Mouse (Mus musculus) embryonic fibroblast, embryonic 13.5 days (primary cell): ENCODE results near the gene Tifab.

Source experiments
- CTCF ChIP-seq: IDR thresholded peaks from 2 replicates; pipeline ENCODE4 v1.5.1; 2011; ENCODE audit warnings: mild to moderate bottlenecking, control low read depth, low read length, moderate library complexity, borderline replicate concordance; ENCODE audit not compliant: insufficient read depth
- POLR2A ChIP-seq: IDR thresholded peaks from 2 replicates; pipeline ENCODE4 v1.6.1; 2011; ENCODE audit warnings: low read depth, mild to moderate bottlenecking, control low read depth, low read length, moderate library complexity

DNA sequence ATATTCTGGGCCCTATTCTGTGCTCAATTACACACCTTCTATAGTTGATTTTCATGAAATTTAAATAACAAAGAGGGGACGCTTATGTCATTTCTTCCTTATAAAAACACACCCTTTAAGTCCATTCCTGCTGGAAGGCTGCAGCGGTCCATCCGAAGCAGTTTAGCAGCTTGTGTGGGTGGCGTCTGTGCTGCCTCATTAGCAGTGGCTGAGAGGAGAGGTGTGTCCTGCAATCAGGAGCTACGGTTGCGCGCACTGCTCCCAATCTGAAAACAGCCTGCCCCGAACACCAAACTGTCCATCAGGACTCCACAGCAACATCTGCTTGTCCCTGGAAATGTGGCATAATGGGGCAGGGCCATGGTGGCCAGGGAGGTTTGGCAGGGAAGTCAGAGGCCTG lies 20.8 kb upstream of the Tifab start:
- TF ChIP-seq POLR2A: no peak
- no peak for TF ChIP-seq CTCF
